Mouse (Mus musculus): ENCODE data around the gene Skida1.

- TF ChIP-seq CTCF (IDR thresholded peaks at IDR 0.05; ENCODE audit: extremely low read depth, insufficient read depth, insufficient read length, insufficient replicate concordance) (no peak), POLR2A (IDR thresholded peaks at IDR 0.05; ENCODE audit: low read depth, low read length) (no peak)
These were observed 3.7 kb upstream of the Skida1 start for GRCm38 (mm10) chr2:18052581-18052980.

All from spleen, adult 2 months (tissue).